Mouse (Mus musculus) cerebellum, adult 2 months (tissue): ENCODE measurements around the gene Lta.

Experiments
- CTCF ChIP-seq: fragments of 200-500 bp; IDR thresholded peaks from 2 replicates; pipeline ENCODE4 v1.5.1; 2011; ENCODE audit warnings: low read depth, mild to moderate bottlenecking, control low read depth, low read length, moderate library complexity, borderline replicate concordance; ENCODE audit not compliant: insufficient read depth
- POLR2A ChIP-seq: fragments of 200-500 bp; IDR thresholded peaks from 2 replicates; pipeline ENCODE4 v1.6.1; 2011; ENCODE audit warnings: low read length, control low read depth, borderline replicate concordance; ENCODE audit not compliant: insufficient read depth

GRCm38 (mm10) chr17:35250348-35251120 lies 45.4 kb upstream of the Lta start:
- TF ChIP-seq POLR2A (no peak), CTCF (no peak)
